Mouse (Mus musculus): Measurements from ENCODE around the gene Csad.
A peak's percentile ranks its signal among the peaks of the same experiment; 100 is the strongest.

The Csad gene

DNA sequence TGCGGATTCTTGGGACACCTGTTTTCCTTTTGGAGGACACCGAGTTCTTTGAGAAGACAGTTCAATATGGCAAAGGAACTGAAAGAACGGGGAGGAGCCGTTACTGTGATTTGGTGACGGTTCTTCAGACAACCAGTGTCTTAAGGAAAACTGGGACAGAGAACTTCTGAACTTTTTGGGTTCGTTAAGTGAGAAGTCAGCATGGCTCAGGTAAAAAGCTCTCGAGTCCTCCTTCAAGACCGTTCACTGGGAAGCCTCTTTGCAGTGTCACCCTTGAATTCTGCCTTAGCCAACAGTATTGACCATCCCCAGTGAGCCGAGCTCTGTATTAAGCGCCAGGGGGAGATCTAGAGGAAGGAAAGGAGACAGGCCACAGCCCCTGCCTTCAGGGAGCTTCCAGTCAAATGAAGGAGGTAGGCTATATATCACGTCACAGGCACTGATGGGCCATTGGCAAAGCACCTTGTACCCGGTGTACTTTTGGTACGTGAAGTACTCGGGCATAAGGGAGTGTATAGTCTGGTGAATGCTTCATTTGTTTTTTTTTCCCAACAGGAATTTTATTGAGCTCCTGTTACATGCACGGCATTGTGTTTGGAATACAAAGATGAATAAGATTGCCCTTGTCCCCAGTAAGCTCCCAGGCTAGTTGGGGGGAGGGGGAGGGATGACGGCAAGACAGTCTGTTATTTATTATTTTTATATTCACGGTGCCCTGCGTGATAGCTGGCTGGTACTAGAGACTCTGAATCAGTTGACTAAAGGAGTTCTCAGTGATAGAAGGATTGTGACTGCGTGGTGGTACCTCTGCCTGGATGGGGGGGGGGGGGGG, at the start of gene Csad:
Gene Csad (minus strand): TSS at position 51 of the 832 bp plus-strand sequence.
- DNase-seq (ENCODE audit: low read depth, low spot score), result no peak

GRCm38 (mm10) chr15:102250521-102250920, 46.0 kb upstream of the Csad start:
- no peak for DNase-seq (ENCODE audit: low read depth, low spot score)

GRCm38 (mm10) chr15:102249967-102250366, 45.4 kb upstream of the Csad start:
- DNase-seq (ENCODE audit: low read depth, low spot score), result no peak

DNA sequence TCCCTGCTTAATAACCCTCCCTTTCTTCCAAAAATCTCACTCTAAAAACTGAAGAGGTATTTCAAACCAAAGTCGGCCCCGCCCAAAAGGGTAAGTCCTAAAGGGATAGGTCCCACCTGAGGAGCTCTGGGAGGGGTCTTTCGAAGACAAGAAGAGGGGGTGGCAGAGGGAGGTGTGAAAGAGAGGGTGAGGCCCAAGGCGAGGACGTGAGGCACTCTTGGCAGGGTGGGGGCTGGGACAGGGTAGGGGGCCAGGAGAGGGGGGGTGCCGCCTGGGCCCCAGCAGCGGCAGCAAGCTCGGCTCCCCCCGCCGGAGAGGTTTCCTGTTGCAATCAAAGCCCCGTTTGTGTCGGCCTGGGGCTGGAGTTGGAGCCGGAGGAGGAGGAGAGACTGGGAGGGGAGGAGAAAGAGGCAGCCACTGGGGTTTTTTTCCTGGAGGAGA, 44.7 kb upstream of the Csad start:
- peak; percentile 77 for DNase-seq (ENCODE audit: low read depth, low spot score)

- peak; percentile 88 for DNase-seq (ENCODE audit: low read depth, low spot score)
These were observed 44.3 kb upstream of the Csad start for GRCm38 (mm10) chr15:102248812-102249191.

GRCm38 (mm10) chr15:102248131-102248811, 43.7 kb upstream of the Csad start:
- peak; percentile 78 for DNase-seq (ENCODE audit: low read depth, low spot score)

DNA sequence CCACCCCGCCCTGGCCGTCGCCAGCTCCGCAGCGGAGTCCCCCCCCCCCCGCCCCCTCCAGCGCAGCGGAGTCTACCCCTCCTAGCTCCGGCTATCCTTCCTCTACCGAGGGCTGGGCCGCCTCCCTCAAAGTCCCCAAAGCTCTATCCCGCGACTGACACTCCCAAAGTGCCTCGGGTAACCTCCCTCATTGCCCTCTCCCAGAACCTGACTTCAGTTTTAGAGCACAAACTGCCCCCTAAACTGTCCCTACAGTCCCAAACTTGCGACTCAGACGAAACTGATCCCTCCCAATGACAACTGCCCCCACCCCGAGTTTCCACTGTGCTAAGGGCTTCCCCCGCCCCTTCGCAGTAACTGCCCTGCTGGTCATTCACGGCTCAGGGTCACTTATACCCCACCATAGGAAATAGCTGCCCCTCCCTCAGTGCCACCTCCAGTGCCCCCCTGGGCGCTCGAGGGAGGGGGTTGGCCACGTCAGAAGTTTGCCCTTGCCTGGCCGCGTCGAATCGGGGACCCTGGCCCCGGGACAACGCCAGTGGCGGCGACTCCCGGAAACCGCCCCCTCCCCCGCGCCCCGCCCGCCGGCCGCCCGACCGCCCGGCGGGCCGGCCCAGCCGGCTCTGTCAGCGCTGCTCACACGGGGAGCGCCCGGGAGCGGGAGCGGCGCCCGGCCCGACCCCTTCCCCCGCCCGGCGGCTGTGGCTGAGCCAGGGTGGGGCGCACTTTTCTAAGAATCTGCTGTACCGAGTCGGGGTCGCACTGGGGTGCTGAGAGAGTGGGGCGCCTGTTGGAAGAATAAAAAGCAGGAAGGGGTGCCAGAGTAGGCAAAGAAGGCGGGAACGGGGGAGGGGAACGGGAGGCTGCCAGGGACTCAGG, 43.0 kb upstream of the Csad start:
- no peak for DNase-seq (ENCODE audit: low read depth, low spot score)

DNA sequence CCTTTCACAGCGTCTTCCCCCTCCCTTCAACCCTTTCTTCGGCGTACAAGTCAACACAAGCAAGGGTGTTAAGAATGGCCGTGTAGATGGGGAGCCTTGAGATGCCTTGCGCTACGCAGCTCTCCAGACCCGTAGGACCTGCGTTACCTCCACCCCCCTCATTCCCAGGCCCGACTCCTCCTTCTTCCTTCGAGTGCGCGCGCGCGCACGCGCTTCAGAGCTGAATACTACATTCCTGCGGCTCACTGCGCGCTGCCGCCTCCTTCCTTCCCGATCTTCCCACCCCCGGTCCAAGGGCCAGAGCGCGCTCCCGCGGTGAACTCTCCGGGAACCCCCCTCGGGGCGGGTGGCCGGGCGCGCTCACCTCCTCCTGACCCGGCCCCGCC, 42.3 kb upstream of the Csad start:
- DNase-seq (ENCODE audit: low read depth, low spot score), result peak; percentile 98

DNA sequence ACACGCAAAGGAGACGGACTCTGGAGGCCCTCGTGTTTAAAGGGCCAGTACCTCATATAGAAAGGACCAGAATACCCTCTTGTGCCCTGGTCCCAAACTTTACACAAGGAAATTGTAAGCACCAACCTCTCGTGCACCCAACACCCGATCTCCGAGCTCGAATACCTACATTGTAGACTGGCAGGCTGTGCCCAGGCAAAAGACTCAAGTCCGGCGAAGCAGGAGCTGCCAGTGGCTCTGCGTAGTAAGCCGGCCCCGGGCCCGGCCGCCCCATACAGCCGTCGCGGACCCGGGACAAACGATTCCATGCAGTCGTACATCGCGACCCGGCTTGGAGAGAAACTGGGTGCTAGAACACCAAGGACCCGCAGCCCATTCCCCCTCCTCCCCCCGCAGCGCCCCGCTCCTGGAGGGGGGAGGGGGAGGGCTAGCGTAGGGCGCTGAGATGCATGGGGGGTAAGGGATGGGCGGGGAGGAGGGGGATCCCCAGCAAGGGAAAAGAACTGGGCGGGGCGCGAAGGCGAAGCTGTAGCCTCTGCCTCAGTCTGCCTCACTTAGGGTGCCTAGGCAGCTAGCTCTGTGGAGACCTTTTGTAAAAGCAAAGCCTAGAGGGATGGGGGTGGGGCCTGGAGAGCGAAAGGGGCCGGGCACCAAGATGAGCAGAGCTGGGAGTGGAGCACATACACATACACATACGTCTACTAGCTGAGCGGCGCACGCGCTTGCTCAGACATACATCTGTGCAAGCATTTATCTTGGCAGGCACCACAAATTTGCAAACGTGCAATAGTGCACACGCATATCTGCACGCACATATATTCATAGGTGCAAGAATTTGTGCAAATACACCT, 41.6 kb upstream of the Csad start:
- DNase-seq (ENCODE audit: low read depth, low spot score), result peak; percentile 78

- no peak for DNase-seq (ENCODE audit: low read depth, low spot score)
These were observed 40.9 kb upstream of the Csad start for GRCm38 (mm10) chr15:102245461-102245881.

GRCm38 (mm10) chr15:102244306-102245191, 40.0 kb upstream of the Csad start:
- no peak for DNase-seq (ENCODE audit: low read depth, low spot score)

DNA sequence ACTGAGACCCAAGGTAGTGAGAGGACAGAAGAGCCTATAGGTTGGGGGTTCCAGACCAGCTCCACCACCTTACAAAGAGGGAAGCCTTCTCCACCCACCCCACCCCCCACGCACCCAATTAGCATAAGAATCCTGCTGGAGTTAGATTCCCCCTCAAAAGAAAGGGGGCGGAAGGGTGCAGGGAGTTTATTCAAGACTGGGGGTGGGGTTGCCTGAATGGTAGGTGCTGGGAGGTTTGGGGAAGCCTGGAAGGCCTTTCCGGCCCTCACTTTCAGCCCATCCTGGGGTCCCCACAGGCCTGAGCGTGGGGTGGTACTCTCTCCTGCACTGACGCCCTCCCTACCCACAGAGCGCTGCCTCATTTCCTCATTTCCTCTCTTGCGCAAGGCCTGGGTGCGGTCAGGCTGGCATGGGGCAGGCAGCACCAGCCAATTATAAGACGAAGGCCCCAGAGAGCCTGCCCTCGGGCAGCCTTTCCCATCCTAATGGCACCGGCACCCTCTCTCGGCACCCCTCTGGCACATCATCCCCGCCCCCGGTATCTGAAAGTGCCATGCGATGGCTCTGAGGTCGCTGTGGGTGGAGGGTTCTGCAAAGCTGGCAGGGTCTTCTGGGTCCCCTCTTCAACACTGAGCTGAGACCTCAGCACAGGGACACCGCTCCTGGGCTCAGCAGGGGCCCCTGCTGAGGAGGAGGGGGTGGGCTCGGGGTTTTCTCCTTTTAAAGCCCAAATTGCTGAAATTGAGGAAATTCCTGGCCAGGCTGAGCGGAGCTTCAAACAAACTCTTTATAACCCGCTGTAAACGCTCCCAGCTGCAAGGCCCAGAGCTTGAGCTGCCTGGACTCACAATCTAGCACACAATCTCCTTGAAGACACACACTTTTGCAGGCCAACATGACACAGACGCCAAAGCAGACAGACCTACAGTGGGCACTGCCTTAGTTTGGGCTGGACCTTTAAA, 39.0 kb upstream of the Csad start:
- no peak for DNase-seq (ENCODE audit: low read depth, low spot score)

DNA sequence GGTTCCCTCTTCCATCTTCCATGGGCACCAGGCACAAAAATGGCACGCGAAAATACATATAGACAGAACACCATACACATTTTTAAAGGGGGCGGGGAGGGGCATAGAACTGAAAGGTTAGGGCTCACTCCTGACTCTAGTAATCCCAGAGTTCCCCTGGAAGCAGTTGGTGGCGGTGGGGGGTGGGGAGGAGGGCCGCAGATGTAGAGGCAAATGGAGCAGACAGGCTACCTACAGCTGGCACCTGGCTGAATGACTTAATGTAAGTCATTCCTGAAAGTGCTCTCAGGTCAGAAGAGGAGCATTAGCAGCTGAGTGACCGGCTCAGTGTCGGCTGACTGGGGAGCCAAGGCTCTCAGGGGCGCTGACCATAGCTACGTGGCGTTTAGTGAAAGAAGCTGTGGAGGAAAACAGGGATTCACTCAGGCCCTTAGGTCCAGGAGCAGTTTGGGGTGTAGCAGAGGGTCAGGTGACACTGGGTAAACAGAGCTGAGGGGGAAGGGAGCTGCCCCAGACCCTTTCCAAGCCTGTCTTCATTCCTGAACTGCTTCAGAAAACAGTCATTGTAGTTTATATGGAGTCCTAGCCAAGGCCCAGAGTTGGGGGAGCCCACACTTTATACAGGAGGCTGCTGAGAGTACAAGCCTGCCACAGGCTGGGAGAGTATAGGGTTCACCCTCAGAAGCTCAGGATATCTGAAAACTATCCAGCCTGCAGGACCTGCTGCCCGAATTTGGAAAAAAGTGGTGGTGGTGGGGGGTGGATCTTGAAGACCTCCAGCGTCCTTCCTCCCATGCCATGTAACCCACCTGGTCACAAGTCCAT, 38.1 kb upstream of the Csad start:
- no peak for DNase-seq (ENCODE audit: low read depth, low spot score)

GRCm38 (mm10) chr15:102240607-102241006, 36.1 kb upstream of the Csad start:
- no peak for DNase-seq (ENCODE audit: low read depth, low spot score)

DNA sequence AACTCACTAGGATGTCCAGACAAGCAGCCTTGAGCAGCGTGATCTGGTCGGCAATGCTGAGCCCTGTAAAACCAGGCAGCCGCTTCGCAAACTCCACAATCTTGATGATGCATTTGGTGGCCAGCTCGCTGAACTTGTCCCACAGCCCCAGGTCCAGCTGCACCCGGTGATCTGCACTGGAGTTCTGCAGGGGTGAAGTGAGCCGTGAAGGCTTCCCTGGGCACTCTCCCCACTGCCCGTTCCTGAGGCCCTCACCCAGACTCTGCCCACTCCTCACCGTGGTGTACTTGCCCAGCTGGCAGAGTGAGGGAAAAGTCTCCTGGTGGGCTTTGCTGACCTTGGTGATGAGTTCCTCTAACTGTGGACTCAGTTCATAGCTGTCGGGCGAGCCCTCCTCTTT, 35.3 kb upstream of the Csad start:
- no peak for DNase-seq (ENCODE audit: low read depth, low spot score)

DNA sequence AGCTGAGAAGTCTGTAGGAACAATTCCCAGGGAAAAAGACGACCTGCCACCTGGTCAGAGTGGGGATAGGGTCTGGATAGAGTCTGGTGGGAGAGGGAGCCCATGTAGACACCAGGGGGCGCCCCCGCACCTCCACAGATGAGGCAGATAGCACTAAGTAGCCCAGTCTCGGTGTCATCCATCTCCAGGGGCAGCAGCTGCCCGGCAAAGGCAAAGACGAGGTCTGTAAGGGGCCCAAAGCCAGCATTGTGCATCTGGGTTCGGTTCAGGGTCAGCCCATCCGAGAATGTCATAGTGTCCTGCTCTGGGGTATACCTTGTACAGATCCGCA, 34.7 kb upstream of the Csad start:
- DNase-seq (ENCODE audit: low read depth, low spot score), result no peak

DNA sequence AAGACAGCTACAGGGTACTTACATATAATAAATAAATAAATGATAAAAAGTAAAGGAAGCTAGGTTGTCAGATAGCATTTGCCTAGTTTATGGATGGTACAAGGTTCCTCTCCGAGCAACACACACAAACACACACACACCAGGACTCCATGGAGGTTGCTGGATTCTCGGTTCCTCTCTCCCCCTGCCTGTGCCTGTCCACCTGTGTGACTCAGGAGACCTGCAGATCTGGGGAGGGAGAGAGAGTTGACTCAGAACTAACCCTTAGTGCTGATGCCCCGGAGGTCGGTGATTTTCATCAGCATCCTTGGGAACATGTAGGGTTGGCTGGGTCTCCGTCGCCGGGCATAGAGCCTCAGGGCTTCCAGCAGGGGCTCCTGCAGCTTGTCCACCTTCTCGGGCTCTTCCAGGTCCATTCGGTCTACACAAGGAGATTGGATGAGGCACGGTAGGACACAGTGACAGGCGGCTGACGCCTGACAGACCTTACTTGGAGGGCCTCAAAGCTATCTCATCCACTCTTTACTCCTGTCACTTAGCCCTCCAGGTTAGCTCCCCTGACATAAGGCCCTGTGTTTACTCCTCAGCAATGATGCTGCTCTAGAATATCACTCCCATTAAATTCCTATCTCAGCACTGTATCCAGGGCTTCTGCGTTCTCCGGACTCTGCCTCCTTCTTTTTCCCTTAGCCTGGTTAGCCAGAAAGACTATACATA, 34.2 kb upstream of the Csad start:
- no peak for DNase-seq (ENCODE audit: low read depth, low spot score)

All from forelimb bud, embryonic 11.5 days (tissue).